Mouse (Mus musculus): Measurements from ENCODE around the gene P2ry14. TPM values are rescaled to one million over a fixed set of nuclear protein-coding genes. Genes with fewer than 3 reads are reported as not detected.
A peak's percentile ranks its signal among the peaks of the same experiment; 100 is the strongest.

Gene P2ry14
- total RNA-seq (2021), result 11.7 and 17.6 TPM in 2 replicates
- long read RNA-seq, experiment 1, transcript P2ry14-201 (3 exons, 1,672 nt), result minor isoform, 6 of 20 reads
- long read RNA-seq, experiment 1, transcript P2ry14-202 (2 exons, 1,795 nt), result major isoform, 9 of 20 reads
- long read RNA-seq, experiment 1, partial matches to known transcripts, result 0 of 20 reads
- long read RNA-seq, experiment 1, other reads (novel, unspliced or antisense), result 2 of 20 reads
- long read RNA-seq, experiment 2, transcript P2ry14-202 (2 exons, 1,795 nt), result major isoform, 5 of 13 reads
- long read RNA-seq, experiment 2, partial matches to known transcripts, result 0 of 13 reads
- long read RNA-seq, experiment 2, other reads (novel, unspliced or antisense), result 2 of 13 reads

DNA sequence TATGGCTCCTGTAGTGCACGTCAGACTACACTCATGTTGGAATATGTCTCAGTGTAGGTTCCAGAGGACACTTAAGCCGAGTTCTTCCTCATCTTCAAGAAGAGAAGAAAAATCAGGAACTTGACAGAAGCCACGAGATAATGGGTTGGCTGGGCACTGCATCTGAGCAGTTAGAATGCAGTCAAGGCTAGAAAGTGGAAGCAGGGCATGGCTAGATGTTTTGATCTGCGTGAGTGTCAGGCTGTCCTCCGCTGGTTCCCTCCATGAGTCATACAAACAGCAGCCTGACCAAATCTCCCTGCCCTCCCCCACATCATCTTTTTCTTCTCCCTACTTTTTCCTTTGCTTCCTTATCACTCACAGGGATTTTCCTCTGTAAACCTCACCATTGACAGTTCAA is at the start of gene P2ry14:
Gene P2ry14 (minus strand): TSS at position 195 of the 400 bp plus-strand sequence.
- peak; percentile 38 for DNase-seq

DNA sequence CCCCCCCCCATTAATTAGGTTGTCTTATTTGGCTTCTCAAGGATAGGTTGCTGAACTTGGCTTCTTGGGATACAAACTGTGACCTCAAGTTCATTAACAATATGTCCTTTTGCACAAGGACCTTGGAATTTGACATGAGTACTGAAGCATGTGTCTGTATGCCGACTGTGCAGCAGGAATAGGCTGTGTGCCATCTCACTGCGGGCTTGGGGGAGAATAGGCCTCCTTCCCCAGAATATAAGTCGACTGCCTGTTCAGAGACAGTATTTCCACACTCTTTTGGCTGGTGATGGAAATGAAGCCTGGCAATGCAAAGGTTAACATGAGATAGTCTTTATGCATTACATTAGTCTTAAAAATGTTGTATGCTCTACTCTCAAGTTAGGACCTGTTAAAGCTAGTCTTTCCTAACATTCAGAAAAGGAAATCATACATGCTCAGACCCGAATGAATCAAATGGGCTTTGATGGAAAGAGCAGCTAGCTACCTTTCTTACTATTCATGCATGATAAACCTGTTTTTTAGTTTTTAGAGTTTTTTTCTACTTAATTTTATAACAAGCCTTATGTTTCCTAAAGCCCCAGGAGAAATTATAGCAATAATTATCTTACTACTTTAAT is 44.0 kb upstream of the P2ry14 start:
- no peak for DNase-seq

DNA sequence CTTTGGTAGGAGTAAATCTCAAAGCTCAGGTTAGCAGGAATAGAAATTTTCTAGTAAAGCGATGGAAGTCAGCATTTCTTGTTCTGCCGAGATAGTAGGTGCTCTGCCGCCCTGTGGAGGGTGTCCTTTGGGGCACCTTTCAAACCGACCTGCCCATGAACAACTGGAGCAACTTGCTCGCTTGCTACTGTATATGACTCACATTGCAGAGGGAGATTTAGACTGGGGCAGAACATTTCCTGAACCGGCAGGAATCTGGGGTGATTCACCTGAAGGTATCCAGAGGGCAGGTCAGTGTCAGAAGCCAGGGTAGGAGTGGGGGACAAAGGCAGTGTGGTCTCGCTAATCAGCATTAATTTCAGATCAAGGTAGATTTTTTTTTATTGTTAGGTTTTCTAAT is 41.5 kb upstream of the P2ry14 start, which contains the start of gene Gpr87:
Gene Gpr87 (minus strand): TSS at position 167 of the 400 bp plus-strand sequence.
- DNase-seq, result no peak

DNA sequence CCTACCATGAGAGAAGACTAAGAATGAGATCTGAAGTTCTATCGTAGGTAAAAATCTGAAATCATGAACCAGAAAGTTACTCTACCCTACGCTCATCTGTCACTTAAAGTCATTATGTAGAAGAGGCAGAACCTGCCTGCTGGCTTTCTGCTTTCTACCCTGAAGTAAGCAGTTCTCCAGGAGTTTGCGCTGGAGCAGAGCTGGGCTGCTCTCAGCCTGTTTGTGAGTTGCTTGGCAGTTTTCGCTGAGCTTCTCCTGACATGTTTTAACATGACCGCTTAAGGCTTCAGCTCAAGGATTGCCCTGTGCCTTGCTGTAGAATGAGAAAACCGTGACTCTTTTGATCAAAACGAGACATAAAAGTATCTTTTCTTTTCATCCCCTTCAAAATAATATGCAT is 40.7 kb upstream of the P2ry14 start:
- no peak for DNase-seq

DNA sequence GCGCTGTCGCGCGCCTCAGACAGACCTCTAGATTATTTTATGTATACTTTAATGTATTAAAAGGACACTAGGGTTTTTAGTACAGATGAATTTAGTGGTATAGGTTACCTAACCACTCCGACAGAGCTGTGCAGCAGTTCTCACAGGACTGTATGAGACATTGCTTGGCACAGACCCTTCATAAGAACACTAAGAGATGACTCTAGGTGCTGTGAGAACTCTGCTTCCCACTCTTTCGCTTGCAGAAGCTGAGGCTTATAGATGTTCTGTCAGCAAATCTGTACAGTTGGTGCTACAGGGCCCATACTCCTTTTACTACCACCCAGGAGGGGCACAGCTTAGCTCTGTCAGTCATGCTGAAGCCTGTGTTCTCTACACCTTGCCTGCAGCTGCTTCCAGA is 38.3 kb upstream of the P2ry14 start:
- DNase-seq, result no peak

DNA sequence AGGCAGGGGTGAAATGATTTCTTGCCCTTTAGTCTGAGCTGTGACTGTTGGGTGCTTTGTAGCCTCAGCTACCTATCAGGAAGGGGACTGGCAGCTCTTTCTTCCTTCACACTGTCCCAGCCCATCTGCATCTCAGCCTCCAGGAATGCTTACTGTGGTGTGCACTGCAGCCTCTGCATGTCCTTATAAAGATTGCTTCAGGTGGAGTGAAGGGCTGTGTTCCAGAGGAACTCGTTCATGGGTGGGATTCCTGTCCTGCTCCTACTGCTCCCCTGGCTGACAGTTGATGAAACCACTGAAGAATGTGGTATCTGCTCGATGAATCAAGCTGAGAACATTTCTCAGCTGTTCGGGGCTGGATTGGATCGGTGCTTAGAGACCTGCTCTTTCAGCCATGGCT is 33.9 kb upstream of the P2ry14 start:
- DNase-seq, result no peak

DNA sequence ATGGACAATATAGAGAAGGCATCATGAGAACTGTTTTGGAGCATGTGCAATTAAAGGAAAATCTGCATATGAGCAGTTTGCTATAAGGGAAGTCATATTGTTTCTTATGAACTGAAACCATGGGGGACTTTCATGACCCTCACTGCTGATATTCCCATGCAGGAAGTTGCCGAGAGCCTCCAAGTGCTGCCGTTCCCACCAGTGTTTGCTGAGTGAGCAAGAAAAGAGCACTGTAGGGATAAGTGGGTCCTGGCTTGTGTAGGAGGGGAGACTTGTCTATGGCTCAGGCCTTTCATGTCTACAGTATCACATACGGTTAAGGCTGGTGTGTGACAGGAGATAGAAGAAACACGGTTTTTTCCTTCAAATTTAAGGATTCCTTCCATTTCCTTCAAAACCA is 32.2 kb upstream of the P2ry14 start:
- DNase-seq, result no peak

DNA sequence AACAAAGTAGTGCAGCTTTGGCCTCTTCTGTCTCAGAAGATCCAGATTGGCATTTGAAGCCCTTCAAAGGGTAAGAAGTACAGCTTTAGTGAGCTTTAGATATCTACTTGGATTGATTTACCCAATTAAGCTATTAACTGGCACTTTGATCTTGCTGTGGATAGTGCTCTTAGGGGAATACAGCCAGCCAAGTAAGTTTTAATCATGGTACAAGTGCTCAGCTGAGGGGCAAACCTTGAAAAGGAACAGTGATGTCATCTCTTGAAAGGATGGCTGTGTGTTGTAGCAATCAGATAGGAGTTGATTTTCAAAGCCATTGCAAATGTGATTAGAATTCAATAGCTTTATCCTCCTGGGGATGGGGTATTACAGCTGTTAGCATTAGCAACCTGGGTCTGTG is 28.7 kb upstream of the P2ry14 start:
- no peak for DNase-seq

DNA sequence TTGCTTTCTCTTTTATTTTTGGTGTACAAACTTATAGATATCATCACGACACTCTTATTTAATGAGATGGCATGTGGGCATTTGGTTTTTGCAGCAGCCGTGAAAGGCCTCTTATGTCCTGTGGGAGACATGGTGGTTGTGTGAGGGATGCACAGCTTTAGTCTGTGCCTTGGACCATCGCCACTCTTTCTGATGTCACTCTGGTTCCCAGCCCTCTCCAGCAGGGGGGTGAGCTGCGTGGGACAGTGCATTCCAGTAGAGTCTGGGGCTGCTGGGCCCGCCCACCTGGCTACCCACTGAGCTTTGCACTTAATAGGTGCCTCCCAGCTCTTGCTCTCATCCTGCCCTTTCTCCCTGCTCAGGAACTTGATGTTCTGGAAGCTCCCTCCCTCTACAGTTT is 27.7 kb upstream of the P2ry14 start:
- no peak for DNase-seq

DNA sequence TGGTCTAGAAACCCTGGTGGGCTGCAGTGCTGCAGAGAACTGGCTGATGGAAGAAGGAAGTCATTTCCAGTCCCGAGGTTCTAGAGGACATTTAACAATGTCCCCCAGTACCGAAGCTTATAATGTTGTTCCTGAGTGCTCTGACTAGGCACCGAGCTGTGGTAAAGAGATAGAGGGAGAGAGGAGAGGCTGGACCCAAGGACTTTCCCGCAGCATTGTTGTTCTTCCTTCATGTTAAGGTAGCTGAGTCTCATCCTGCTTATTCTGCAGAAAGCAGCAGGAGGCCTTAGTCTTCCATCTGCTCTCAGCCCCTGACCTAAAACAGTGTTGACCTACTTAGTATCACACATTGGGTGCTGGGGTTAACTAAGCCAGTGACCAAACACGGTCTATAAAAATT is 23.5 kb upstream of the P2ry14 start:
- no peak for DNase-seq

DNA sequence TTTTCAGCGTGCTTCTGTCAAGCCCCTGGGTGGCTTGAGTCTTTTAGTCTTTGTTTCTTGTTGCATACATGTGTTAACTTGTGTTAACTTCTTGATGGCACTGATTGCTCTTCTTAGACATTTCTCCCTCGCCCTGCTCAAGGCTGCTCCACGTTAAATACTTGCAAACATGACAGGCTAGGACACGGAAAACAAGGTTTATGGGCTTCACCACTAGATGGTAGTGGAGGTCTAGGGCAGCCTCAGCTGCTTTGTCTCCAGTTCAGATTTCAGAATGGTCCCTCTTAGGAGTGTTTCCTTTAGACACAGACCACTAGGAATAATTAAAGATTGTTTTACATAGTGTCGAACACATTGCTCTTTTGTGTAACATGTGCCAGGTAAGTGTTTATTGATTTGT is 21.8 kb upstream of the P2ry14 start:
- DNase-seq, result peak; percentile 74

DNA sequence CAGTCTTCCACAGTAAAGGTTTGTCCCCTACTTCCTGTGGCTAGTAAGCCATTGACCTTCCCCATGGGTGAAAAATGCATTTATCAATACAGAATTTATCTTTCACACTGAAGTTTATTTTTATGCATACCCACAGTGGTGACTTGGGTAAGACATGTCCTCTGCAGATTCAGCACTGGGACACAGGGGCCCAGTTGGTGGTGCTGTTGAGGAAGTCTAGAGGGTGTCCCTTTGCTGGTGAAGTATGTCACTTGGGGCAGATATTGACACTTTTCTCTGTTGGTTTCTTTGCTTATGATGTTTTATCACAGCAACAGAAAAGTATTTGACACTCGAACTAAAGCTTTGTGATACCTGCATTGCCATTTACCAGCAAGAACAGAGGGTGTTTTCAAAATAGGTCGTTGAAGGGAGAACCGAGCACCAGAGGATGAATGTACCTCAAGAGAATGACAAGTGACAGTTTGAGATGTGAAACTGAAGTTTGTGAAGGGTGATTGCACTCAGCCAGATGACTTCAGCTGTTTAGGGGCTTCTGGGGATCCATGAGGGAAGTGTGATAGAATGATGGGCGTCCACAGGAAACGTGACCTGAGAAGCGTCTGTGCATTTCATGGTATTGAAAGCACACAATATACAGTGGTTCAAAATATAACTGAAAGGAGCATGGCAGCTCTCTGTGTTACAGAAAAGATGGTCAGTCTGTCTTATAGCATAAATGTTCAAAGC is 21.2 kb upstream of the P2ry14 start:
- no peak for DNase-seq

DNA sequence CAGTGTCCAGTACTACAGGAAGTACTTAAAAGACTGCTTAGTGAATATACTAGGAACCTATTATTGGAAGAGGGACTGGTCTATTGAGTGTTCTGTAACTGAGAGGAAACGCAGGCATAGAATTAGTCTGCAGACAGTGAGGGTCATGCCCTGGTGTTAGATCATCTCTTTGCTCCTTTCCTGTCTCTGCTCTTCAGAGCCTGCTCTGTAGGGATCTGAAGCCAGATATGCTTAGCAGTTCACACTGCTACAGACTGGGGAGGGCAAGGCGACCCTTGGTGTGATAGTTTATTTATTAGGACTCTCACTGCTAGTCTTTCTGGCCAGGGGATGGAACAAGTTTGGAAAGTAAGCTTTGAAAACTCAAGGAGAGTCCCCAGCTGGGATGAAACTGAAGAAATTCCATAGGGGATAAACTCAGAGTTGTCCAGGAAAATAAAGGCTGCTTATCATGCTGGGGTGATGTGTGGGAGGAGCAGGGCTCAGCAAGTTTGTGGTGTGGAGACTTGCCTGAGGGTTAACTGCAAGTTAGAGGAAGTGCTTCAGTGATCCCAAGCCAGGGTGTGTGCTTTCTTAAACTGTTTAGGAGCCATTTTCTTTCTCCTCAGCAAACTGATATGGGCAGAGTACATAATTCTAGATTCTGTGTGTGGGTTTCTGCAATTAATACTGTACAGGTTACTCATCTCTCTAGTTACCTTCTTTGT is 16.7 kb upstream of the P2ry14 start:
- no peak for DNase-seq

DNA sequence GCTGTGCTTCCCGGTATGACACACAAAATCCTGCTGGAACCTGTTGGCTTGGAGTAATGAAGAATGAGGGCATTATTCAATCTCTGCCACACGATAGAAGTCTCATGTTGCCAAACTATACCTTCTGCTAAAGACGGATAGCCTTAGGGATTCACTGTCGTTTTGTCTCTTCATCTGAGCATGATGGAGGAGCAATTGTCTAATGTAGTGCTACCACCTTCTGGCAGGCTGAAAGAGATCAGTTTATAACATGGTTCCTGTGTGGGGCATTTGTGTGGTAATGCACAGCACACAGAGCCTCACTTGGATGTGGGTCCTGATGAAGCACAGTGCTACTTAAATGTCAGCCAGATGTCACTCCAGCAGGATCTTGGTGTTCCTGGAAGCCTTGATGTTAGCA is 15.8 kb upstream of the P2ry14 start:
- no peak for DNase-seq

DNA sequence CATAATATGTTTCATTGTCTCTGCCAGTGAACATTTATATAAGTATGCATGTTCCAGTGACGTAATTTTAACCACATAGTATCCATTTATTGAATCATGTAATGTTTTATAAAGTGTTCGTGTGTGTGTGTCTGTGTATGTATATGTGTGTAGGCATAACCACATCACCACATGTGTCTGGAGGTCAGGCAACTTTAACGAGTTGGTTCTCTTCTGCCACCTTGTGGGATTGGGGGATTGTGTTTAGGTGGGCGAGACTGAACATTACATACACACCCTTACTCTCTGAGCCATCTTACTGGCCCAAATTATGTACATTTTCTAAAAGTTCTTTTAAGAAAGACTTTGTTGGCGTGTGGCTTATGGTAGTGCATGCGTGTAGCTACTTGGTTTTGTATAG is 15.1 kb upstream of the P2ry14 start:
- no peak for DNase-seq

DNA sequence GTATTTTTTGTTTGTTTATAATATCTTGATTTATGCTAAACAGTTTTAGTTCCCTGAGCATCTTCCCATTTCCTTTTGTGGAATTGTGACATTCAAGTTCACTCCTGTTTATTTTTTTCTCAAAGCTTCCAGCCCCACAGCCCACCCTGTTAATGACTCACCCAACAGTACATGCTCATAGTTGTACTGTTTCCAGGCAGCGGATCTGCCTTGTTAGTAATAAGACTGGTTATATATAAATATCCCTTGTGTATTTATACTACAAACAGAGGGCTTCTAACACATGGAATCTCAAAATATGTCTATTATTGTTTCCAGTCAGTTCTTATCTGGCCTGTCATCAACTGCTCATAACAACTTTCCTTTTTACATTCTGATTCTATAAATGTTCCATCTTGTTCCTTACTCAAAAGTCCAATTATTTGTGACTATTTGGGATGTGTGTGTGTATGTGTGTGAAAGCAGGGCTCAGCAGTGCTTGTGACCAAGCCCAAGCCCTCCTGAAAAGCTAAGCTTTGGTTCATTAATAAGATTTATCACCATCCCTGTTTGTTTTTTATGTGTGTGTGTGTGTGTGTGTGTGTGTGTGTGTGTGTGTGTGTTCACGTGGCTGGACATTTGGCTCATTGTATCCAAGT is 14.1 kb upstream of the P2ry14 start:
- no peak for DNase-seq

DNA sequence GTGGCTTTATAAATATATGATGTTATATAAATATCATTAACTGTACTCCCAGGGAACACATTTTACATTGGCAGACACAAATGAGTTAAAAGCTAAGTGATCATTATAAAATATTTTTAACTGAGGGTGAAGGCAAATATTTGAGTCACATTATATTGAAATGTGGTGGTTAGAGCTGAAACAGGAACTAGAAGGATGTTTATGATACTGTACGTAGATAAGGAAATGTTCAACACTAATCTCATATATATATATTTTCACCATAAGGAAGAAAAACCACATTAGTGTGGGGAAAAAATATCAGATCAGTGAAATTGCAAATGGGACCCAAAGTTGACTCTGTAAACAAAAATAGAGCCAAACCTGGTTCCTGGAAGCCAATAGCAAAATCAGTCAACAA is 7.0 kb upstream of the P2ry14 start:
- DNase-seq, result no peak

DNA sequence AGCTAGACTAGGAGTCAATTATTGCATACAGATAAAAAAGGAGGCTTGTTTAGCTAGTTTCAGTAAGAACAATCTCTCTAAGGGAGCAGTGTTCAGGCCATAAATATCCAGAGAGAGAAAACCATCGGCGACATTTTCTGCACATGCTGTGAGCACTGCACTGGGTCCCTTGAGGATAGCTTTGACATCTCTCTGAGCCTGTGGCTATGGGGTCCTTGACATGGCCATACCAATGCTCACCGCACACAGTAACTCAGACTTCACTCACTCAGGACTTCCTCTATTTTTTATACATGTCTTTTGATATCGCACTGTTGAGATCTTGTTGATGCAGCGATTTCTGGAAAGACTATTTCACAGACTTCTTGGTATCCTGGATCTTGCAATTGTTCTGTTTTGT is 3.6 kb upstream of the P2ry14 start:
- DNase-seq, result no peak

DNA sequence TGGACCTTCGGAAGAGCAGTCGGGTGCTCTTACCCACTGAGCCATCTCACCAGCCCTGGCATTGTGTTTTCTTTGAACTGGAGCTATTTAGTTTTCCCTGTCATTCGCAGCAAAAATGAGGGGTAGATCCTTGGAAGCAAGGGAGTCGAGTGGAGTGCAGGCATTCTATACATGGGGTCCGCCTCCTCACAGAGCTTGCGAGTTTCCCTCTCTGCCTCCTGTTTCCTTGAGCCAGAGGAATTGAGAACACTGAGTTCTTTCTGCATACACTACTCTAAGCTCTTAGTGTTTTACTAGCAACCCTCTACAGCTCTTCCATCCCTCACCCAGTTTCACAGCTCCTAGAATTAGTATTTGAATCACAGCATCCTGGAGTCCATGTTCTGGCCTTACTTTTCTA is 2.0 kb upstream of the P2ry14 start:
- no peak for DNase-seq

DNA sequence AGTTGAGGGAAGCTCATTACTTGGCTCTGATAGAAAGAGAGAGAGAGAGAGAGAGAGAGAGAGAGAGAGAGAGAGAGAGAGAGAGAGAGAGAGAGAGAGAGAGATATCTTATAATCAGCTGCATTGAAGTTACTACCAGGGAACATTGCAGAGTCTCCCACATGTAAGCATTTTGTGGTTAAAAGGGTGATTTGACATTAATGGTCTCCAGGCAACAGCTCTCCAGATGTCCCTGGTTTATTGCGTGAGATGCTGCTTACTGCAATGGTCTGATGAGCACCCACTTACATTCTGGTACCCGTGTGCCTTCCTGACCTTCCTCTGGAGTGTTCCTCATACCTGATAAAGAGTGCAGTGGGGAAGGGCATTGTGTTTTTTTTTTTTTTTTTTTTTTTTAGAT is 1.5 kb upstream of the P2ry14 start:
- DNase-seq, result no peak

DNA sequence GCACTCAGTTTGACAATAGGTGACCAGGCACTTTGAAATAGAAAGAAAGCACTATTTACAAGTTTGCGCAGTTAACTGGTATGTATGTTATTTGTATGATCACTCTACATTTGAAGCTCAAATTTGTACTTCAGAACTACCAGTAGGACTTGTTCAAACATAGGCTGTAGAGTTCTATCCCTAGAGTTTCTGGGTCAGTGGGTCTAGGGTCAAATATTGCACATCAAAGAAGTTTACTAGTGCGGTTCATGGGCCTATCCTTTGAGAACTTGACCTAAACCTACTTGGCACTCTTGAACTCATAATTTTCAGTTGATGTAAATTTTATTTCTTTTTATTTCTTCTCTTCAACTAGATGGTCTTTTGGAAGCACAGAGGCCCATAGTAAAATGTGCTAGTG is 2.8 kb downstream of the P2ry14 start:
- DNase-seq, result no peak

DNA sequence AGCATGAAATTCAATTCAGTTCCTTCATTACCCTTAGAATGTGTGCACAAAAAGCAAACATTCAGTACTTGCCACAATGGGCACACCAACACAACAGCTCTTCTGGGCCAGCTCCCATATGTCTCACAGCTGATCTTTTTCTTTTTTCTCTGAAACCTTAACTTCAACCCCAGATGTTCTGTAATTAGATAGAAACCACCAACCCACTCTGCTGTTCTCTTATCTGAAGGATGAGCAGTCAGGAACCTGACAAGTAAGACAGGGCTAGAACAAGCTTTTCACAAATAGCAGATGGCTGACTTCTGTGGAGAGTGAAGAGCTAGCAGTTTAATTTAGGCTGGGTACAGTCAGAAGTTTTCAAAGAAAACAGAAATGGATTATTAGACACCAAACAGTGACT is 3.8 kb downstream of the P2ry14 start:
- DNase-seq, result no peak

All from adrenal gland, postnatal 14 days (tissue).